Mouse (Mus musculus): ENCODE measurements around the gene Cidec. TPM values are rescaled to one million over a fixed set of nuclear protein-coding genes. Genes with fewer than 3 reads are reported as not detected.

Gene Cidec
- polyA plus RNA-seq, 1 experiment from 2014 or later, result not detected

DNA sequence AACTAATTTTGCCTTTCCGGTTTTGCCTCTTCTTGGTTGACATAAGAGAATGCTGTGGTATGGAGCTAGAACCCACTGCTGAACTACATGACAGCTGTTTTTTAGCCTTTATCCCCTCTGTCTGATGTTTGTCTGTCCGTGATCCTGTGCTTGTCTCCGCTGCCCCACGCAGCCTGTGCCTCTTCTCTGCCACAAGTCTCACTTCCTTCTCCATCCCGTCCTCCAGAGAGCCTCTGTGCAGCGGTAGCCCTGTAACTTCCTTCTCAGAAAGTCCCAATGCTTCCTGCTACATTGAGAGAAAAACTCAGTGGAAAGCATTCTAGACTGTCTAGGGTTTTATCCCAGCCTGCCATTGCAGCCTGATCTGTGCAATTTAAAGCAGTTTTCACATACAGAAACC lies 56.3 kb downstream of the Cidec start:
- H3K9ac ChIP-seq, result no peak overlapping the region
- H3K4me3 ChIP-seq, result no peak overlapping the region
- peaks cover 17% of the 10 kb centered on the region for H3K4me1 ChIP-seq
- peaks cover 55% of the 10 kb centered on the region for H3K36me3 ChIP-seq
- H3K4me2 ChIP-seq (replicated peaks), result peak overlapping the region; percentile 85
- no peaks in the 10 kb centered on the region for H3K9me3 ChIP-seq
- no peak for ATAC-seq (ENCODE audit: low FRiP score, low read depth)
- 90% methylated on average over 6 of the region's 6 CpGs for WGBS
- H3K27me3 ChIP-seq (replicated peaks), result no peaks in the 10 kb centered on the region
- no peak overlapping the region for H3K27ac ChIP-seq

DNA sequence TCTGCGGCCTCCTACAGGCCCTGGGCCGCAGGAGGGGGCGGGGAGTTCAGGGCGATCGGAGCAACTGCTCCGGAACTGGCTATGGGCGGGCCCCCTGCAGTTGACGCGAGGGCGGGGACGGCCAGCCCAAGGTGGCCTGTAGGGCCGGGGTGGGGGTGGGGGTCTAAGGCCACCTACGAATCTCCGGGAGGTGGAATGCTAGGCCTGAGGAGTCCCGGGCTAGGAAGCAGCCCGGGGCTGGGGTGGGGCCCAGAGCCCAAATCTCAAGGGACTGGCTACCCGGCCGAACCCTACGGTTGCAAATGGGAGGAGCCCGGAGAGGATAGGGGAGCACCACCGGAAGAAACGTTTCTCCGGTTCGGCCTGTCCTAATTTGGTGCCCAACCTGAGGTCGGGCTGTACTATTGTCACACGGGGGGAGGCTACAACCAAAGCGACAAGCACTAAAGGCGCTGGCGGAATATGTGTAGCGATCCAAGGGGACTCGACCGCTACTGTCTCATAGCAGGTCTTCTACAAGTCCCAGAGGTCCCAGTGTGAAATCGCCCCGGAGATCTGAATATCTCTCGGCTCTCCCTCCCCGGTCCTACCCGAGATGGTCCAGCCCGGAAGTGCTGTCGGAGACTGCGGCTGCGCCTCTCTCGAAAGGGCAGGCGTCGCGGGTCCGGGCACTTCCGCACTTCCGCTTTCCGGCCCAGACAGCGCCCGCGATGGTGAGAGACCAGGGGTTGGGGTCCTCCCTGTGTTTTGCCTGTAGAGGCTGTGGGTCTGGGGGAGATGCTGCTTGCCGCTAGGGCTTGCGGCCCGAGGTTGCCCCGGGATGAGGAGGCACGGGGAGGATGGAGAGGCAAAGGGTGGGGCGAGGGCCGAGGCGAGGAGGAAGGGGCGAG lies 57.8 kb downstream of the Cidec start, which contains the start of the genes Tada3 and Arpc4:
TSS of gene Tada3 (minus strand) at position 388 of the 890 bp plus-strand sequence.
TSS of gene Arpc4 (plus strand) at position 620 of the 890 bp plus-strand sequence.
- peak within 1 kb of the TSS; percentile 97 for H3K4me3 ChIP-seq
- ATAC-seq (ENCODE audit: low FRiP score, low read depth), result peak; percentile 95
- H3K36me3 ChIP-seq, result peaks cover 50% of the 10 kb centered on the region
- peak within 1 kb of the TSS; percentile 95 for H3K27ac ChIP-seq
- no peaks in the 10 kb centered on the region for H3K27me3 ChIP-seq (replicated peaks)
- peak within 1 kb of the TSS; percentile 92 for H3K9ac ChIP-seq
- H3K4me1 ChIP-seq, result peaks cover 17% of the 10 kb centered on the region
- under 1% methylated on average over 61 of the region's 61 CpGs for WGBS
- no peaks in the 10 kb centered on the region for H3K9me3 ChIP-seq
- H3K4me2 ChIP-seq (replicated peaks), result peak within 1 kb of the TSS; percentile 85

DNA sequence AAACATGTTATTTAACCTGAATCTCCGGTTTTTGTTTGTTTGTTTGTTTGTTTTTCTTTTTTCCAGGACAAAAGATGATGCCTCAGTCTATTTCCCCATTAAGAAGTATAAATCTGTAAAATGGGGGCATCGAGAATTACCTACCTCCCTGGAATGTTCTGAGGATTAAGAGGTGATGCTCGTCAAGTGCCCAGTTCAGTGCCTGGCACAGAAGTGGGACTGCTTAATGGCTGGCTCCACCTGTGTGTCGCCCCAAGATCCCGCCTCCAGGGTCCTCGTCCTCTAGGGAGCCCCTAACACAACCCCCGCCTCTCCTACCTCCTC lies 58.4 kb downstream of the Cidec start:
- Histone ChIP-seq H3K36me3 (peaks cover 55% of the 10 kb centered on the region), H3K27ac (peak overlapping the region; percentile 95), H3K4me1 (peaks cover 17% of the 10 kb centered on the region), H3K4me2 (replicated peaks) (peak overlapping the region; percentile 85), H3K9ac (peak overlapping the region; percentile 92), H3K9me3 (no peaks in the 10 kb centered on the region), H3K4me3 (peak overlapping the region; percentile 97), H3K27me3 (replicated peaks) (no peaks in the 10 kb centered on the region)
- WGBS, result 11% methylated on average over 7 of the region's 7 CpGs
- no peak for ATAC-seq (ENCODE audit: low FRiP score, low read depth)

Small RNAs within 50 kb of the gene (microRNA-seq; reads per million reads assigned to microRNA genes)
- gene Gm24387, result not detected

Other genes starting within 250 kb of the Cidec start
- 40.8 and 42.7 TPM in 2 replicates for gene Lhfpl4, start 240.4 kb downstream of the Cidec start, polyA plus RNA-seq (2016; fragmentation: Nextera tagmentation; extraction: Ambion mirVana)
- gene Mtmr14, start 197.9 kb downstream of the Cidec start, polyA plus RNA-seq (2016; fragmentation: Nextera tagmentation; extraction: Ambion mirVana), result 46.0 and 48.6 TPM in 2 replicates
- 0.55 and 0.56 TPM in 2 replicates for gene Cpne9, start 153.5 kb downstream of the Cidec start, polyA plus RNA-seq (2016; fragmentation: Nextera tagmentation; extraction: Ambion mirVana)
- gene Brpf1, start 128.6 kb downstream of the Cidec start, polyA plus RNA-seq (2016; fragmentation: Nextera tagmentation; extraction: Ambion mirVana), result 24.9 and 29.9 TPM in 2 replicates
- gene Ogg1, start 108.8 kb downstream of the Cidec start, polyA plus RNA-seq (2016; fragmentation: Nextera tagmentation; extraction: Ambion mirVana), result 12.6 and 14.3 TPM in 2 replicates
- 61.9 and 63.6 TPM in 2 replicates for gene Camk1, start 91.8 kb downstream of the Cidec start, polyA plus RNA-seq (2016; fragmentation: Nextera tagmentation; extraction: Ambion mirVana)
- gene Tada3, start 57.9 kb downstream of the Cidec start, polyA plus RNA-seq (2016; fragmentation: Nextera tagmentation; extraction: Ambion mirVana), result 62.4 and 64.4 TPM in 2 replicates
- gene Arpc4, start 57.6 kb downstream of the Cidec start, polyA plus RNA-seq (2016; fragmentation: Nextera tagmentation; extraction: Ambion mirVana), result 352 and 393 TPM in 2 replicates
- gene Ttll3, start 46.5 kb downstream of the Cidec start, polyA plus RNA-seq (2016; fragmentation: Nextera tagmentation; extraction: Ambion mirVana), result 5.6 and 7.1 TPM in 2 replicates
- 18.7 and 29.3 TPM in 2 replicates for gene Rpusd3, start 16.4 kb downstream of the Cidec start, polyA plus RNA-seq (2016; fragmentation: Nextera tagmentation; extraction: Ambion mirVana)
- 78.0 and 81.3 TPM in 2 replicates for gene Jagn1, start 6.8 kb upstream of the Cidec start, polyA plus RNA-seq (2016; fragmentation: Nextera tagmentation; extraction: Ambion mirVana)
- 0.73 and 1.6 TPM in 2 replicates for gene Il17re, start 22.7 kb upstream of the Cidec start, polyA plus RNA-seq (2016; fragmentation: Nextera tagmentation; extraction: Ambion mirVana)
- gene Il17rc, start 35.7 kb upstream of the Cidec start, polyA plus RNA-seq (2016; fragmentation: Nextera tagmentation; extraction: Ambion mirVana), result 2.4 and 3.0 TPM in 2 replicates
- gene Creld1, start 47.5 kb upstream of the Cidec start, polyA plus RNA-seq (2016; fragmentation: Nextera tagmentation; extraction: Ambion mirVana), result 58.0 and 62.5 TPM in 2 replicates
- 2.6 TPM in 2 replicates for gene Prrt3, start 66.2 kb upstream of the Cidec start, polyA plus RNA-seq (2016; fragmentation: Nextera tagmentation; extraction: Ambion mirVana)
- 90.2 and 91.2 TPM in 2 replicates for gene Emc3, start 95.9 kb upstream of the Cidec start, polyA plus RNA-seq (2016; fragmentation: Nextera tagmentation; extraction: Ambion mirVana)
- gene Fancd2, start 95.9 kb upstream of the Cidec start, polyA plus RNA-seq (2016; fragmentation: Nextera tagmentation; extraction: Ambion mirVana), result 8.3 and 8.4 TPM in 2 replicates
- gene Fancd2os, start 165.0 kb upstream of the Cidec start, polyA plus RNA-seq (2016; fragmentation: Nextera tagmentation; extraction: Ambion mirVana), result 0.19 TPM in 1 of 2 replicates, not detected in the other
- 206 and 219 TPM in 2 replicates for gene Brk1, start 169.0 kb upstream of the Cidec start, polyA plus RNA-seq (2016; fragmentation: Nextera tagmentation; extraction: Ambion mirVana)
- 64.8 and 65.3 TPM in 2 replicates for gene Vhl, start 188.2 kb upstream of the Cidec start, polyA plus RNA-seq (2016; fragmentation: Nextera tagmentation; extraction: Ambion mirVana)
- gene Irak2, start 202.7 kb upstream of the Cidec start, polyA plus RNA-seq (2016; fragmentation: Nextera tagmentation; extraction: Ambion mirVana), result 3.1 and 4.1 TPM in 2 replicates

Measured in neural tube, embryonic 12.5 days (tissue).